Mouse (Mus musculus) midbrain, embryonic 10.5 days (tissue): ENCODE data around the gene Tbcc. TPM values are rescaled to one million over a fixed set of nuclear protein-coding genes. Genes with fewer than 3 reads are reported as not detected.

Source experiments
- DNase-seq: peaks from one replicate; pipeline ENCODE4 v3.0.0-alpha.2; 2017; ENCODE audit warnings: low spot score
- H3K27ac ChIP-seq: fragments of 300-500 bp; sonication (generic); replicated peaks from 2 replicates; pipeline ENCODE4 v1.5.1; 2016; ENCODE audit warnings: mild to moderate bottlenecking
- H3K27me3 ChIP-seq: fragments of 300-500 bp; sonication (generic); 2 replicates; pipeline ENCODE4 v1.6.1; 2016; ENCODE audit warnings: low read depth, mild to moderate bottlenecking; ENCODE audit not compliant: poor library complexity, severe bottlenecking
- H3K36me3 ChIP-seq: fragments of 300-500 bp; sonication (generic); 2 replicates; pipeline ENCODE4 v1.6.1; 2016; ENCODE audit warnings: mild to moderate bottlenecking, moderate library complexity
- H3K4me1 ChIP-seq: fragments of 300-500 bp; sonication (generic); 2 replicates; pipeline ENCODE4 v1.6.1; 2016
- H3K4me3 ChIP-seq: fragments of 300-500 bp; sonication (generic); 2 replicates; pipeline ENCODE4 v1.5.1; 2016; ENCODE audit warnings: mild to moderate bottlenecking, moderate library complexity
- H3K9me3 ChIP-seq: fragments of 300-500 bp; sonication (generic); replicated peaks from 2 replicates; pipeline ENCODE4 v1.6.1; 2016; ENCODE audit warnings: mild to moderate bottlenecking
- WGBS: fragments of 180-500 bp; shearing (Covaris S2); methylation state at CpG from one replicate; pipeline ENCODE4 v1.1.7; 2016; 5-methylcytosine and 5-hydroxymethylcytosine counted together
- polyA plus RNA-seq: library from polyadenylated mRNA; unstranded; fragments of >200 nt; fragmentation: Nextera tagmentation; extraction: Ambion mirVana; gene quantifications from 2 replicates; pipeline ENCODE4 v1.2.1, GENCODE M21; 2016

Gene Tbcc
- polyA plus RNA-seq, 1 experiment from 2014 or later: 55.9 TPM

DNA sequence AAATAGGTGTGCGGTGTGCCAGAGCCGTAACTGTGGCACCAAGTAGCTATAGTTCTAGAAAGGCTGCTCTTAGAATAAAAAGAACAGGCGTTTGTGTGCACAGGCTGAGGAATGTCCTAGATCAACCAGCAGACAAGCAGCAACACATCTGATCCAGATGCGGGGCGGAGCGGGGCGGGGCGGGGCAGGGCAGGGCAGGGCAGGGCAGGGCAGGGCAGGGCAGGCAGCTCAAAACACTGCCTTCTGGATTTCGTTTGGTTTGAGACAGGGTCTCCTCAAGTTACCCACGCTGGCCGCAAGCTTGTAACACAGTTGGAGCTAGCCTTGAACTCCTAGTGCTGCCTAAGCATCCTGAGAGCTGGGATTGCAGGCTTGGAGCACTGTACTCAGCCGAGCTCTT, 38.8 kb downstream of the Tbcc start:
- no peak overlapping the region for H3K27ac ChIP-seq
- no peak for DNase-seq
- H3K27me3 ChIP-seq: no peaks in the 10 kb centered on the region
- no peaks in the 10 kb centered on the region for H3K9me3 ChIP-seq
- no peak overlapping the region for H3K4me3 ChIP-seq
- peaks cover 67% of the 10 kb centered on the region for H3K36me3 ChIP-seq
- H3K4me1 ChIP-seq: 0 out of 2 replicates have a peak, but pooled peaks cover 2% of the 10 kb centered on the region
- 89% methylated on average over 12 of the region's 12 CpGs for WGBS

DNA sequence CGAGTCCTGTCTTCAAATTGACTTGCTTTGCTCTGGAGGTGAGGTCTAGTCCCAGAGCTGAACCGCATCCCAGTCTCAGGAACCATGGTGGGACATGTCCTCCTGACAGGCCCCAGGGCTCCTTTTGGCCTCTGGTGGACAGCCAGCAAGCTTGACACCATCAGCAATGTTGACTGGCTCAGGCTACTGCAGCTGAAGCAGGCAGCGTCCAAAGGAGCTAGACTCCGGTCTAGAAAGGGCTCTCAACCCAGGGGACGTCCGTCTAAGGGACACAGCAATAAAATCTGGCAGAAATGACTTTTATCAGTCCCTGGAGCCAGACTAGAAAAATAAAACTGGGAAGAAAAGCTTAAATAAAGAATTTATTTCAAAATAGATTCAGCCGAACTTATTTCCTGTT, 39.4 kb downstream of the Tbcc start:
- no peak for DNase-seq
- Histone ChIP-seq H3K36me3 (peaks cover 73% of the 10 kb centered on the region), H3K4me1 (0 out of 2 replicates have a peak, but pooled peaks cover 2% of the 10 kb centered on the region), H3K27ac (no peak overlapping the region), H3K9me3 (no peaks in the 10 kb centered on the region), H3K27me3 (no peaks in the 10 kb centered on the region), H3K4me3 (no peak overlapping the region)
- 93% methylated on average over 7 of the region's 7 CpGs for WGBS

DNA sequence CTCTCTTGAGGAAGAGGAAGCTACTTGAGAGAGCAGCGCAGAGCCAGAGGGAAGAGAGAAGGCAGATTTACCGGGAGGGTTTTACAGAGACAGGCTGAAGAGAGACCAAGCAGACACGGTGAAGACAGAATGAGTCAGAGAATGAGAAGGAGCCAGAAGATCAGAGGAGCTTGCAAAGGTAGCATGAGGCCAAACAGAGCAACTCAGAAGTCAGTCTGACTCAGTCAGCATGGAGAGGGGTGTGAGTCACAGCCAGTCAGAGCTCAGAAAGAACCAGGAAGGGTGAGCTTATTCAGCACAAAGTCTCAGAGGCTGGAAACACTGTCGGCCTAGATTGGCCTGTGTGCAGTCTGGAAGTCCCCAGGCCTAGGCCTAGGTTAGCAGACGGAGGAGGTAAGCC, 42.5 kb downstream of the Tbcc start:
- Histone ChIP-seq H3K27me3 (no peaks in the 10 kb centered on the region), H3K4me3 (no peak overlapping the region), H3K36me3 (peaks cover 100% of the 10 kb centered on the region), H3K9me3 (no peaks in the 10 kb centered on the region), H3K4me1 (no peaks in the 10 kb centered on the region), H3K27ac (no peak overlapping the region)
- WGBS: 94% methylated on average over 5 of the region's 5 CpGs
- no peak for DNase-seq

DNA sequence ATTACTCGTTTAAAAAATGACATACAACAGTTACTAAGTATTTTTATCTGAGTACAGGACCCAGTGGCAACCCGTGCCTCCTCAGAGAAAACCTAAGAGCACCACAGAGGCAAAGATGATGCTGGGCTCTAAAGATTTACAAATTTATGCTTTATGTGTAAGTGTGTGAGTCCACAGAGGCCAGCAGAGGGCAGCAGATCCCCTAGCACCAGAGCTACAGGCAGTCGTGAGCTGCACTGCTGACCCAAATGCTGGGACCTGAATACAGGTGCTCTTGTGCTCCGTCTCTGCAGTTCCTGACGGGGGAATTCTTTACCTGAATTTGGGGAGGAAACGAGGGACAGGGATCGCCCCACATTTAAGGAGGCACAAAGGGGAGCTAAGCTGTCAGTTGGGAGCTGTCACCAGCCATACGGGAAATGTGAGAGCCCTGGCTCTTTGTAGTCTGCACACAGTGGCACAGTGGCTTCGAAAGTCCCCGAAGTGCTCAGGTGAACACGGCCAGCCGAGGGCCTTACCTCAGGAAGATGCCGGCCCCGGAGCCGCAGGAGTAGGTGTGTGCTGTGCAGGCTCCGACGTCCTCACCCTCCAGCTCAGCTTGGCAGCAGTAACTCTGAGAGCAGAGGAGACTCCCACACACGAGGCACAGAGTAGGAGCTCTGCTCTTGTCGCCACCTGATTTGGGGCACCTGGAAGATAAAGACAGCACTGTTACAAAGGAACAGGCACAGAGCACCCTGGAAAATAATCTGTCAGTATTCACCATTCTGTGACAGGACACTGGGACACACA, 43.3 kb downstream of the Tbcc start:
- H3K4me3 ChIP-seq: no peak overlapping the region
- no peaks in the 10 kb centered on the region for H3K4me1 ChIP-seq
- H3K9me3 ChIP-seq: no peaks in the 10 kb centered on the region
- no peaks in the 10 kb centered on the region for H3K27me3 ChIP-seq
- DNase-seq: peak; percentile 57
- 85% methylated on average over 19 of the region's 19 CpGs for WGBS
- H3K36me3 ChIP-seq: peaks cover 100% of the 10 kb centered on the region
- H3K27ac ChIP-seq: no peak overlapping the region

DNA sequence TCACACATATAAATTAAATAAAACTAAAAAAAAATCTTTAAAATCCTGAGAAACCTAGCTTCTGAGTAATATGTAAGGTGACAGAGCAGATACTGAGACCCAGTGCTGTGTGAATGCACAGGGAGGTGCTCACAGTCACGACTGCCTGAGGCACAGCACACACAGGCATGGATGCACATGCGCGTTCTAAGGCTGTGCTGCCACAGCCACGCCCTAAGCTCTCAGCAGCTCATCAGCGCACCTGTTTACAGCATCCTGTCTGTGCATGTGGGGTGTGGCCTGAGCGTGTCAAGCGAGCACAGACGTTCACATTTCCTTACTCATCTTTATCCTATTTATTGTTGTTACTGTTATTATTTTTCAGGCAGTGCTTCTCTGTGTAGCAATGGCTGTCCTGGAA, 50.0 kb downstream of the Tbcc start:
- no peaks in the 10 kb centered on the region for H3K4me1 ChIP-seq
- H3K27me3 ChIP-seq: no peaks in the 10 kb centered on the region
- H3K36me3 ChIP-seq: peaks cover 100% of the 10 kb centered on the region
- no peak overlapping the region for H3K4me3 ChIP-seq
- WGBS: 95% methylated on average over 8 of the region's 8 CpGs
- no peak for DNase-seq
- H3K27ac ChIP-seq: no peak overlapping the region
- H3K9me3 ChIP-seq: no peaks in the 10 kb centered on the region

Other genes starting within 250 kb of the Tbcc start
- gene Klc4, start 244.7 kb upstream of the Tbcc start, polyA plus RNA-seq: 33.0 and 40.3 TPM in 2 replicates
- 126 and 129 TPM in 2 replicates for gene Mrpl2, start 244.5 kb upstream of the Tbcc start, polyA plus RNA-seq
- 37.4 and 45.1 TPM in 2 replicates for gene Cul7, start 240.3 kb upstream of the Tbcc start, polyA plus RNA-seq
- gene Rrp36, start 216.3 kb upstream of the Tbcc start, polyA plus RNA-seq: 69.4 and 69.6 TPM in 2 replicates
- gene Mea1, start 211.9 kb upstream of the Tbcc start, polyA plus RNA-seq: 178 and 180 TPM in 2 replicates
- 126 and 128 TPM in 2 replicates for gene Klhdc3, start 209.8 kb upstream of the Tbcc start, polyA plus RNA-seq
- 140 and 146 TPM in 2 replicates for gene Ppp2r5d, start 185.6 kb upstream of the Tbcc start, polyA plus RNA-seq
- gene Pex6, start 179.2 kb upstream of the Tbcc start, polyA plus RNA-seq: 20.5 and 20.8 TPM in 2 replicates
- 0.35 and 0.62 TPM in 2 replicates for gene Gnmt, start 161.5 kb upstream of the Tbcc start, polyA plus RNA-seq
- 69.5 and 75.0 TPM in 2 replicates for gene Cnpy3, start 138.5 kb upstream of the Tbcc start, polyA plus RNA-seq
- gene Ptcra, start 127.0 kb upstream of the Tbcc start, polyA plus RNA-seq: 0.53 and 0.55 TPM in 2 replicates
- gene 2310039H08Rik, start 118.0 kb upstream of the Tbcc start, polyA plus RNA-seq: 63.2 and 65.2 TPM in 2 replicates
- 197 and 219 TPM in 2 replicates for gene Rpl7l1, start 108.0 kb upstream of the Tbcc start, polyA plus RNA-seq
- 3.1 and 4.4 TPM in 2 replicates for gene Bicral, start 32.2 kb upstream of the Tbcc start, polyA plus RNA-seq
- gene Prph2, start 19.8 kb downstream of the Tbcc start, polyA plus RNA-seq: not detected in 2 replicates
- 15.5 and 16.5 TPM in 2 replicates for gene Ubr2, start 119.9 kb downstream of the Tbcc start, polyA plus RNA-seq